Mouse (Mus musculus): ENCODE data around the gene Efhd1. TPM values are rescaled to one million over a fixed set of nuclear protein-coding genes. Genes with fewer than 3 reads are reported as not detected.
A peak's percentile ranks its signal among the peaks of the same experiment; 100 is the strongest.

Gene Efhd1
- polyA plus RNA-seq, 1 experiment: 3.0 TPM

DNA sequence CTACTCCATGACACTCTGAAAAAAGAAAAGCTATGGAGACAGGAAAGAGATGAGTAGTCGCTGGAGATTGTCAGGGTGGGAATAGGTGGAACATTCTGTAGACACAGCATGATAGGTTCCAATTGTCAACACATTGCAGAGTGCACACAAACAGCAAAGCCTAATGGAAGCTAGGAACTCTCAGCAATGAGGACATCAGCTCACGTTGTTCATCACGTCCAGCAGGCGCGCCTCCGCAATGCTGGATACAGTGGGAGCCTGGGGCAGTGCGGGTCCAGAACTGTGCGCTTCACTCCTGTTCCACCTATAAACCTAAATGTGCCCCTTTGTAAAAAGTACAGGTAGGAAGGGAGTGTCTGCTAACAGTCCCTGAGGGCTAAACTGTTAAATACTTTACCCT, 21.1 kb upstream of the Efhd1 start:
- Histone ChIP-seq H3K4me1 (ENCODE audit: control insufficient read depth, insufficient read depth, low read length) (no peaks in the 10 kb centered on the region), H3K4me3 (replicated peaks; ENCODE audit: extremely low read depth, low read depth, low read length) (no peak overlapping the region)
- no peak for DNase-seq
- no peak for TF ChIP-seq POLR2A (IDR thresholded peaks at IDR 0.05; ENCODE audit: borderline replicate concordance, extremely low read depth, low read depth, low read length)
- TF ChIP-seq CTCF (IDR thresholded peaks at IDR 0.05; ENCODE audit: insufficient read depth, low read length): no peak
- 89% methylated on average over 8 of the region's 8 CpGs for WGBS

DNA sequence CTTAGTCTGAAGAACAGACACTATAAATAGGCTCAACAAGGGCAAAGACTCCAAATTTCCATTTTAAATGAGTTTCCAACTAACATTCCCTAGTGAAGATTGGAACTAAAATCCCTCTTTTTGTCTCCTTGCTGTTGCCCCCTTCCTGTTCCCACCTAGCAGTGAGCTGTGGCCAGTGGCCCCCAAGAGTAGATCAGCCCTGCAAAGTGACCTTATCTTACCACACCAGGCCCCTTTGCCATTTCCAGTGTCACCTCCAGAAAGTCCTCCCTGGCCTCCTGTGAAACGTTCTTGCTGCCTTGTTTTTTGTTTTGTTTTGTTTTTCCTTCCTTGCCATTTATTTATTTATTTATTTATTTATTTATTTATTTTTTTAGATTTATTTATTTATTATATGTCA, 18.7 kb upstream of the Efhd1 start:
- H3K4me1 ChIP-seq (ENCODE audit: control insufficient read depth, insufficient read depth, low read length): no peaks in the 10 kb centered on the region
- DNase-seq: no peak
- 11% methylated on average over 1 of the region's 1 CpGs for WGBS
- TF ChIP-seq POLR2A (IDR thresholded peaks at IDR 0.05; ENCODE audit: borderline replicate concordance, extremely low read depth, low read depth, low read length): no peak
- TF ChIP-seq CTCF (IDR thresholded peaks at IDR 0.05; ENCODE audit: insufficient read depth, low read length): no peak
- no peak overlapping the region for H3K4me3 ChIP-seq (replicated peaks; ENCODE audit: extremely low read depth, low read depth, low read length)

DNA sequence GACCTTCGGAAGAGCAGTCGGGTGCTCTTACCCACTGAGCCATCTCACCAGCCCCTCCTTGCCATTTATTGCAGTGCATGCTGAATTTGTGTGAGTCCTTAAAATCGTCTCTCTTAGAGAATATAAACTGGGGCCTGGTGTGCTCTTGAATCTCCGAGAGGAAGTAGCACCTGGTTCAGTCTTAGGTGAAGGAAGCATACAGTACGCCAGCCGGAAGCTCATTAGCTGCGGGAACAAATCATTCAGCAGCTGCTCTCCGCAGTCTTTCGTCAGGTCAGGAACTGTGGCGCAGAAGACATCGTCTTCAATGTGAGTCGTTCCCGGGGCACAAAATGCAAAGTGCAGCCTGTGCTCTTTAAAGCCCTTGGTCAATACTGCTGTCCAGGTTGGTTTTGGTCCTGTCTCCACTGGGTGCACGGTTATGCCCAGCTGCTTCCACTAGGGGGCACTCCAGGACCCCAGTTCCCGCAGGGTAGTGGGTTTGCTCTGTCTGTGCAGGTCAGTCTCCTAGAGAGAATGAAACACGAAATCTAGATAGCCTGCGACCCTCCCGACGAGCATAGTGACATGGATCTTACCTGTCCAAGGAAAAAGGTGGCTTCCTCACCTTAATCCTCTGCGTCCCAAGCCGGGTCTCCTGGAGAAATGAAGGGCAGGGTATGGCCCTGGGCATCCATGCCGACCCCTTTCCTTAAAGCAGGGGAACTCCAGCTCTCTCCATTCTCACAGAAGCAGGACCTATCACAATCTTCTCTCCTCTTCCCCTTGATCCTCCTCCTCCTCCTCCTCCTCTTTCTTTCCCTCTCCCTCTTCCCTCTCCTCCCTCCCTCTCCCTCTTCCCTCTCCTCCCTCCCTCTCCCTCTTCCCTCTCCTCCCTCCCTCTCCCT, 18.0 kb upstream of the Efhd1 start:
- no peak overlapping the region for H3K4me3 ChIP-seq (replicated peaks; ENCODE audit: extremely low read depth, low read depth, low read length)
- TF ChIP-seq CTCF (IDR thresholded peaks at IDR 0.05; ENCODE audit: insufficient read depth, low read length) (peak; percentile 90), POLR2A (IDR thresholded peaks at IDR 0.05; ENCODE audit: borderline replicate concordance, extremely low read depth, low read depth, low read length) (no peak)
- peak; percentile 61 for DNase-seq
- H3K4me1 ChIP-seq (ENCODE audit: control insufficient read depth, insufficient read depth, low read length): no peaks in the 10 kb centered on the region
- 27% methylated on average over 22 of the region's 22 CpGs for WGBS

DNA sequence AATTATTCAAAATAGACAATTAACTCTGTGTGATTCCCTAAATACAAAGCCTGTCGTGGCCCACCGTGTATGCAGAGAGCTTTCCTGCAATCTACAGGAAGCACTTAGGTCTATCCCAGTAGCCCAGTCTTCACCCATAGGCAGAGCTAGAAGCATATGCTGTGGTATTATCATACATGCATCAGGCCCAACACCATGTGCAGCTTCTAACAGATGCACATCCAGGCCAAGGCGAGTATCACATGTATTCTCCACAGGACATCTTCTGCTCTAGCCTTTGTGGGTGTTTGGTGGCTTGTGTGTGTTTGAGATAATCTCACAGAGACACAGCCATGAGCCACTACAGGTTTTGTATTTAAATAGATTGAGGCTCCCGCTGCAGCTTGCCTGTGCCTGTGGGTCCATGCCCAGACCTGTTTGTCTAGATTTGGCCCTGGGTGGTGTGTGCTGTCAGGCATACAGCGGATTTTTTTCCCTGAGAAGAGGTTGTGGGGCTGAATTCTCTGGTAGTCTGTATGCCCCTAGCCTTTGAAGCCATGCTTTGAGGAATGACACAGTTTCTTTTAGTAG, 12.0 kb upstream of the Efhd1 start:
- Histone ChIP-seq H3K4me1 (ENCODE audit: control insufficient read depth, insufficient read depth, low read length) (no peaks in the 10 kb centered on the region), H3K4me3 (replicated peaks; ENCODE audit: extremely low read depth, low read depth, low read length) (no peak overlapping the region)
- no peak for DNase-seq
- TF ChIP-seq CTCF (IDR thresholded peaks at IDR 0.05; ENCODE audit: insufficient read depth, low read length) (no peak), POLR2A (IDR thresholded peaks at IDR 0.05; ENCODE audit: borderline replicate concordance, extremely low read depth, low read depth, low read length) (no peak)
- 63% methylated on average over 5 of the region's 5 CpGs for WGBS

DNA sequence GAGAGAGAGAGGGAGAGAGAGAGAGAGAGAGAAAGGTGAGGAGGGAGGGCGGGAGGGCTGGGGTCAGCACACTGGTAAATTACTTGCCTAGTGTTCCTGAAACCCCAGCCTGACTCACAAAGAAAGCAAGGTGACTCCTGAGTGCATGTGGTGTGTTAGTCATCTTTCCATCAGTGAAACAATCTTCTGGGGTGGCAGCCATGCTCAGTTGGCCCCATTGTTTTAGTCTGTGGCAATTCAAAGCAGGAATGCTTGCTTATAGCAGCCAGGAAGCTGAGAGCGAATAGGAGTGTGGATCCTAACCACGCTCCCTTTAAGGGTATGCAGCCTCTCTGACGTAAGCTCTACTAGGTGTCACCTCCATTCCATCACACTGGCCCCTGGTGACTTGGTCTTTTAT, 9.0 kb upstream of the Efhd1 start:
- WGBS: 64% methylated on average over 4 of the region's 4 CpGs
- no peak for DNase-seq
- TF ChIP-seq CTCF (IDR thresholded peaks at IDR 0.05; ENCODE audit: insufficient read depth, low read length) (no peak), POLR2A (IDR thresholded peaks at IDR 0.05; ENCODE audit: borderline replicate concordance, extremely low read depth, low read depth, low read length) (no peak)
- Histone ChIP-seq H3K4me3 (replicated peaks; ENCODE audit: extremely low read depth, low read depth, low read length) (no peak overlapping the region), H3K4me1 (ENCODE audit: control insufficient read depth, insufficient read depth, low read length) (no peaks in the 10 kb centered on the region)

DNA sequence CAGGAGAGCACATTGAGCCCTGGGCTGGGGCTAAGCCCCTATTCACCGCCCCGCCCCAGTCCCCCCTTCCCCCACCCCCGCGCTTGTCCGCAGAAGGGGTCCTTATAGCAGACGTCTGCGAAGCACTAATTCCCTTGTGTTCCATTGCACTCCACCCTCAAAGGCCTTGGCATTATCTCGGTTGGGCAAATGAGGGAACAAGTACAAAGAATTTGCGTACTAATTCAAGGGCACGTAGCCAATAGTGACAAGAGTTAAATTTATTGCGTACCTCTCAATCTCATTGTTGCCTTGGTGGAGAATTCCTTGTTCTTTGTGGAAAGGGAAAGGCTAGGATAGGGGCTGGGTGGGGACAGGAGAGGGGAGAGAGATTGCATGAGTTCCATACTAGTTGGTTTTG, 6.5 kb upstream of the Efhd1 start:
- 24% methylated on average over 11 of the region's 11 CpGs for WGBS
- no peak for TF ChIP-seq POLR2A (IDR thresholded peaks at IDR 0.05; ENCODE audit: borderline replicate concordance, extremely low read depth, low read depth, low read length)
- TF ChIP-seq CTCF (IDR thresholded peaks at IDR 0.05; ENCODE audit: insufficient read depth, low read length): no peak
- H3K4me3 ChIP-seq (replicated peaks; ENCODE audit: extremely low read depth, low read depth, low read length): no peak overlapping the region
- H3K4me1 ChIP-seq (ENCODE audit: control insufficient read depth, insufficient read depth, low read length): no peaks in the 10 kb centered on the region
- no peak for DNase-seq

DNA sequence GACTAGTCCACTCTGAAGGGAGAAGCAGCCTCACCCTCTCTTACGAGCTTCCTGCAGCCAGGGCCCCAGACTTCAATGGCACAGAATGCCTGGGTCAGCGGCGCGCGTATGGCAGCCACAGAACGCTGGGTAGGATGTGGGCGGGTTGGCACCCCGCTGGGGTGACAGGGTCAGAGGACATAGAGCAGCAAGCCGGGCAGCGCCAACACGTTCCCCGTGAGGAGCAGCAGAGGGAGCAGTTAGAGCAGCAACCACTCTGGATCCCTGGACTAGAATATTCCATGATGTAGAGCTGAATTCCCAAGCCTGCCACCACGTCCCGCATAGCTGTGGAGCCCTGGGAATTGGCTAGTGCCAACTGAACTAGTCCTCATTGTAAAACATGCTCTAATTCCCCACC, 5.7 kb upstream of the Efhd1 start:
- 7% methylated on average over 14 of the region's 14 CpGs for WGBS
- TF ChIP-seq CTCF (IDR thresholded peaks at IDR 0.05; ENCODE audit: insufficient read depth, low read length) (no peak), POLR2A (IDR thresholded peaks at IDR 0.05; ENCODE audit: borderline replicate concordance, extremely low read depth, low read depth, low read length) (no peak)
- Histone ChIP-seq H3K4me1 (ENCODE audit: control insufficient read depth, insufficient read depth, low read length) (no peaks in the 10 kb centered on the region), H3K4me3 (replicated peaks; ENCODE audit: extremely low read depth, low read depth, low read length) (no peak overlapping the region)
- no peak for DNase-seq

DNA sequence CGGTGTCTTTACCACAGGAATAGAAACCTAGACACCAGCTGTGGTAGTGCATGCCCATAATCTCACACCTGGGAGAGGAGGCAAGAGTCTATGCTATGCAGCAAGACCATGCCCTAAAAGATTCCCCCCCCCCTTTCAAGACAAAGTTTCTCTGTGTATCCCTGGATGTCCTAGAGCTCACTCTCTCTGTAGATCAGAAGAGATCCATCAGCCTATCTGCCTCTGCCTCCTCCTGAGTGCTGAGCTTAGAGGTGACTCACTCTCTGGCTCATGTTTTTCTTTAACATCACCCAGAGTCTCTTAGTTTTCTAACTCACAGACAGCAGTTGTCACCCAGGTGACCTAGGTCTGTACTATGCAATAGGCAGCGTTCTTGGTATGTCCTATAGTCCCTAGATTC, 4.8 kb upstream of the Efhd1 start:
- Histone ChIP-seq H3K4me1 (ENCODE audit: control insufficient read depth, insufficient read depth, low read length) (peaks cover 4% of the 10 kb centered on the region; the same call in 1 of the 2 replicates), H3K4me3 (replicated peaks; ENCODE audit: extremely low read depth, low read depth, low read length) (no peak overlapping the region)
- no peak for DNase-seq
- TF ChIP-seq POLR2A (IDR thresholded peaks at IDR 0.05; ENCODE audit: borderline replicate concordance, extremely low read depth, low read depth, low read length): no peak
- TF ChIP-seq CTCF (IDR thresholded peaks at IDR 0.05; ENCODE audit: insufficient read depth, low read length): no peak
- WGBS: 68% methylated on average over 2 of the region's 2 CpGs

DNA sequence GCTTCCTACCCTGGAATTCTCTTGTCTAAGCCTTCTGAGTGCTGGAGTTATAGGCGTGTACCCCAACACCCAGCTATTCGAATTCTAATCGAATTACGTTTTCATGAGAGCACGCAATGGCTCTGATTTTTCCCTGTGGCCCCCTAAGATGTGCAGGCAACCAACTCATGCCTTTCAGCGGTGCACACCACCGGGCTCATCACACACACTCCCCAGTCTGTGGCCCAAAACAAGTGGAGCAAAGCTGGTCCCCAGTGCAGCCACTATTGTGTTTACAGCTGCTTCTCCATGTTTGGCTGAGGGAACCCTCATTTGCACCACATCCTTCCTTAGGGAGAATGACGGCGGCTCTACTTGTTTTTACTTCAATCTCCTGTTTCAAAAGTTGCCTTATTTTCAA, 906 bp upstream of the Efhd1 start:
- Histone ChIP-seq H3K4me1 (ENCODE audit: control insufficient read depth, insufficient read depth, low read length) (peaks cover 15% of the 10 kb centered on the region), H3K4me3 (replicated peaks; ENCODE audit: extremely low read depth, low read depth, low read length) (no peak overlapping the region)
- no peak for DNase-seq
- no peak for TF ChIP-seq CTCF (IDR thresholded peaks at IDR 0.05; ENCODE audit: insufficient read depth, low read length)
- no peak for TF ChIP-seq POLR2A (IDR thresholded peaks at IDR 0.05; ENCODE audit: borderline replicate concordance, extremely low read depth, low read depth, low read length)
- 14% methylated on average over 9 of the region's 9 CpGs for WGBS

DNA sequence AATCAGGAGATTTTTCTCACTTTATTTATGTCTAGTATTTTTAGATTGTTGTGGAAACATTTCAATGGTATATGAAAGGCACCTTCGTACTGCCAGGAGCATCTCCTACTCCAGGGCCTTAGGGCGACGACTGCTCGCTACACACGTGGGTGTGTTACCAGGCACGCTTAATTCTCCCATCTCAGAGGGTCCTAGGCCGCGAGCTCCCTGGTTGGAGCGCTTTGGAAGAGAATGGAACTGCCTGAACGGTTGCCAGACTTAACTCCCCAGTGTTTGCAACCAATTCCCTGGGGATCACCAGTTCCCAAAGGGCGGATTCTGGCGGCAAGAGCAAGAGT, 398 bp upstream of the Efhd1 start:
- TF ChIP-seq POLR2A (IDR thresholded peaks at IDR 0.05; ENCODE audit: borderline replicate concordance, extremely low read depth, low read depth, low read length) (no peak), CTCF (IDR thresholded peaks at IDR 0.05; ENCODE audit: insufficient read depth, low read length) (no peak)
- no peak for DNase-seq
- H3K4me1 ChIP-seq (ENCODE audit: control insufficient read depth, insufficient read depth, low read length): peaks cover 15% of the 10 kb centered on the region
- H3K4me3 ChIP-seq (replicated peaks; ENCODE audit: extremely low read depth, low read depth, low read length): peak overlapping the region; percentile 65
- 7% methylated on average over 12 of the region's 12 CpGs for WGBS

All from lung, adult 2 months (tissue).